ENCODE assay signal across 15 mouse cellular contexts in genomic region chr6:108840861-108841640, GRCm38 (mm10).
"Had no signal": no experiment of that assay in that cellular context is flagged by ENCODE, and none has a peak within 500 bp of the region (broad histone marks: within the 10 kb centered on the region; RNA-seq: fewer than 3 reads in every experiment).

No protein-coding gene starts in this region.

- DNase-seq: lung, adult 2 months; lung, postnatal 14 days; lung, postnatal 36 days; right cerebral cortex, postnatal 14 days; thymus, postnatal 36 days had no signal

- H3K4me3 ChIP-seq: lung, embryonic 15.5 days; megakaryocyte, embryonic 14.5 days; midbrain, embryonic 13.5 days; midbrain, embryonic 15.5 days; neural tube, embryonic 12.5 days; stomach, embryonic 15.5 days had no signal

- H3K27me3 ChIP-seq: lung, embryonic 15.5 days; megakaryocyte, embryonic 14.5 days; midbrain, embryonic 13.5 days; midbrain, embryonic 15.5 days; neural tube, embryonic 12.5 days; stomach, embryonic 15.5 days had no signal

- H3K4me2 ChIP-seq: lung, embryonic 15.5 days; midbrain, embryonic 11.5 days; midbrain, embryonic 13.5 days; midbrain, embryonic 15.5 days; neural tube, embryonic 12.5 days; stomach, embryonic 15.5 days had no signal

- H3K4me1 ChIP-seq: midbrain, embryonic 13.5 days; midbrain, embryonic 15.5 days; neural tube, embryonic 12.5 days; stomach, embryonic 15.5 days had no signal

- H3K27ac ChIP-seq: liver, embryonic 14.5 days; lung, embryonic 15.5 days; macrophage; midbrain, embryonic 13.5 days; midbrain, embryonic 15.5 days; neural tube, embryonic 12.5 days; stomach, embryonic 15.5 days; stomach, postnatal 0 days had no signal

- H3K9me3 ChIP-seq: lung, embryonic 15.5 days; megakaryocyte, embryonic 14.5 days; midbrain, embryonic 13.5 days; midbrain, embryonic 15.5 days; neural tube, embryonic 12.5 days; stomach, embryonic 15.5 days had no signal

- H3K9ac ChIP-seq: liver, embryonic 14.5 days; lung, embryonic 15.5 days; midbrain, embryonic 13.5 days; midbrain, embryonic 15.5 days; neural tube, embryonic 12.5 days; stomach, embryonic 15.5 days had no signal
